Mouse (Mus musculus) kidney, adult 2 months (tissue): ENCODE measurements at regions not wholly inside any gene's neighbourhood (a gene's known extent, or its start where the extent isn't known, plus 50 kb on each side); places are given as distances from the start of the nearest gene placed in this dataset.

Source experiments
- DNase-seq: peaks from one replicate; pipeline ENCODE4 v3.0.0; 2021
- H3K27ac ChIP-seq: fragments of 200-500 bp; 2 replicates; pipeline ENCODE4 v1.5.1; 2012; ENCODE audit warnings: low read depth, low read length, control low read depth, inconsistent platforms; ENCODE audit not compliant: insufficient read depth
- H3K27me3 ChIP-seq: fragments of 200-500 bp; replicated peaks from 2 replicates; pipeline ENCODE4 v1.6.1; 2012; ENCODE audit warnings: mild to moderate bottlenecking, moderate library complexity, low read length, inconsistent platforms; ENCODE audit not compliant: control insufficient read depth, insufficient read depth
- H3K36me3 ChIP-seq: fragments of 200-500 bp; 2 replicates; pipeline ENCODE4 v1.6.1; 2012; ENCODE audit warnings: mild to moderate bottlenecking, moderate library complexity, low read length, inconsistent platforms; ENCODE audit not compliant: control insufficient read depth, insufficient read depth
- H3K4me1 ChIP-seq: fragments of 200-500 bp; 2 replicates; pipeline ENCODE4 v1.6.1; 2011; ENCODE audit warnings: low read length; ENCODE audit not compliant: control insufficient read depth, insufficient read depth
- H3K4me3 ChIP-seq: fragments of 200-500 bp; 2 replicates; pipeline ENCODE4 v1.5.1; 2011; ENCODE audit warnings: mild to moderate bottlenecking, low read depth, low read length, control low read depth; ENCODE audit not compliant: insufficient read depth
- CTCF ChIP-seq: fragments of 200-500 bp; conservative IDR thresholded peaks from 2 replicates; pipeline ENCODE4 v1.5.1; 2011; ENCODE audit warnings: low read depth, mild to moderate bottlenecking, control low read depth, low read length, moderate library complexity, mixed read lengths; ENCODE audit not compliant: insufficient read depth, insufficient read length
- POLR2A ChIP-seq: fragments of 200-500 bp; IDR thresholded peaks from one replicate; pipeline ENCODE4 v1.6.1; 2011; ENCODE audit warnings: low read depth, low read length, control low read depth
- WGBS: fragments of 180-500 bp; shearing (Covaris S2); methylation state at CpG from one replicate; pipeline ENCODE4 v1.1.7; 2018; 5-methylcytosine and 5-hydroxymethylcytosine counted together

DNA sequence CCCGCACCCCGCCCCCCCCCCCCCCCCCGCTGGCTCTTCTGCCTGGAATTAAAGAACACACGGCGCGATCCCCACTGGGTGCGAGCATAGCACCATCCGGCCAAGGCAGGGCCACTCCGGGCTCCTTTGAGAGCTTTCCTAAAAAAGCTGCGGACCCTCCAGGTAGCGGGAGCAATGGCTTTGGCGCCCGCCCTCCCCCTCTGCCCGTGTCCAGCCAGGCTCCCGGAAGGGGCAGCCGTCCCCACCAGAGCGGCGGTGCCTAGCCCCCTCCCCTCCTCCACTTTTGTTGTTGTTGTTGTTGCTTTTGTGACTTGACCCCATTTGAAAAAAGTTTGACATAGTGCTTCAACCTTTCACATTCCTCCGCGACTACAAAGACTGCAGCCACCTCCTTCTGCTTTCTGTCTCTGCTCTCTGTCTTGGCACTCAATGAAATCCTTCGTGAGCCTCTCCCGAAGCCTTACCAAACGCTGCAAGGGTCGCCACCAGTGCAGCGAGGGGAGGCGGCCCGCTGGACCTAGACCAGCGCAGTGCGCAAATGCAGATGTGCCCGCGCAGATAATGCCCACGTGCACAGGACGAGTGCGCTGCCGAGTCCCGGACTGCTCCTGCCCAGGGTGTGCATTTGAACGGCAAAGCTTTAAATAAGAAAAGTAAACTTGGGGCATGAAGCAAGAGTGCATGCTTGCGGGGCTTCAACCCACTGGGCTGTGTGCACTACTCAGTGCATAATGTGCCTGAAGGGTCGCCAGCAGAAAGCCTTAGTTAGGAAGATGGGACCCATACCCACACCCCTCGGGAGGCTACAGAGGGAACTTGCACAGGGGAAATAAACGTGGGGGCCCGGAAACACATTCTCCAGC is 179.0 kb upstream of the Xlr start:
- no peaks in the 10 kb centered on the region for H3K4me1 ChIP-seq
- no peak overlapping the region for H3K27ac ChIP-seq
- no peaks in the 10 kb centered on the region for H3K36me3 ChIP-seq
- no peaks in the 10 kb centered on the region for H3K27me3 ChIP-seq
- no peak for DNase-seq
- TF ChIP-seq POLR2A (no peak), CTCF (no peak)
- no peak overlapping the region for H3K4me3 ChIP-seq
- WGBS, result 1% methylated on average over 36 of the region's 42 CpGs

DNA sequence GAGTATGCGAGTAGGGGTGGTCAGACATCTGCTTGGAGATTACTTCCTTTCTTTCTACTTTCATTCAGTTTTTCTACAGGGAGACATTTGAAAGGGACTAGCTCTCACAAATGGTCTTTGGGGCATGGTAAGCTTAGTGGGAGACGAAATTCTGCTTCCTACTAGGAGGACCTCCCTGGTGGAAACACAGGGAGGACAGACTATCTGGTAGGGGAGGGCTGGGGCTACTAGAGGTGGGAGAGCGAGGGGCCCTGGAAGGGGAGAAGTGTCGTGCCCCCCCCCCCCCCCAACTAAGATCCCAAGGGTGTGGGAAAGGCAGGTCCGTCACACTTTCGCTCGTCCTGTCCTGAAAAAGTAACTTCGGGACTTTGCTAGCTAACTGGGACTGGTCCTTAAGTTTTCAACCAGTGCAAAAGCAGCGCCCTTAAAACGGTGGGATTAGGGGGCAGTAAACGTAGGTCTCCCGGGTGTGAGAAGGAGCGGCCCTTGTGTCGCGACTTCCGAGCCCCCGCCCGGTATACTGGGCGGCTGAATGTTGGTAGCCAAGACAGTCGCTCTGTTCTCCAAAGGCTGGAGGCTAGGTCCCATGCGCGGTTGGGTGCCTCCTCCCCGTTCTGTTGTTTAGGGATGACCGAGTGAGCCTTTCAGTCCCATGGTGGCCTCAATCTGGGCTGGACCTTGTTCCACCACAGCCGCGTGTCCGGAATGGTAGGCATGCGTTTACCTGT is 178.2 kb upstream of the Xlr start:
- WGBS, result 2% methylated on average over 23 of the region's 28 CpGs
- no peak overlapping the region for H3K27ac ChIP-seq
- no peak for DNase-seq
- H3K36me3 ChIP-seq, result no peaks in the 10 kb centered on the region
- H3K4me1 ChIP-seq, result no peaks in the 10 kb centered on the region
- no peak overlapping the region for H3K4me3 ChIP-seq
- TF ChIP-seq CTCF (no peak), POLR2A (no peak)
- H3K27me3 ChIP-seq, result no peaks in the 10 kb centered on the region

DNA sequence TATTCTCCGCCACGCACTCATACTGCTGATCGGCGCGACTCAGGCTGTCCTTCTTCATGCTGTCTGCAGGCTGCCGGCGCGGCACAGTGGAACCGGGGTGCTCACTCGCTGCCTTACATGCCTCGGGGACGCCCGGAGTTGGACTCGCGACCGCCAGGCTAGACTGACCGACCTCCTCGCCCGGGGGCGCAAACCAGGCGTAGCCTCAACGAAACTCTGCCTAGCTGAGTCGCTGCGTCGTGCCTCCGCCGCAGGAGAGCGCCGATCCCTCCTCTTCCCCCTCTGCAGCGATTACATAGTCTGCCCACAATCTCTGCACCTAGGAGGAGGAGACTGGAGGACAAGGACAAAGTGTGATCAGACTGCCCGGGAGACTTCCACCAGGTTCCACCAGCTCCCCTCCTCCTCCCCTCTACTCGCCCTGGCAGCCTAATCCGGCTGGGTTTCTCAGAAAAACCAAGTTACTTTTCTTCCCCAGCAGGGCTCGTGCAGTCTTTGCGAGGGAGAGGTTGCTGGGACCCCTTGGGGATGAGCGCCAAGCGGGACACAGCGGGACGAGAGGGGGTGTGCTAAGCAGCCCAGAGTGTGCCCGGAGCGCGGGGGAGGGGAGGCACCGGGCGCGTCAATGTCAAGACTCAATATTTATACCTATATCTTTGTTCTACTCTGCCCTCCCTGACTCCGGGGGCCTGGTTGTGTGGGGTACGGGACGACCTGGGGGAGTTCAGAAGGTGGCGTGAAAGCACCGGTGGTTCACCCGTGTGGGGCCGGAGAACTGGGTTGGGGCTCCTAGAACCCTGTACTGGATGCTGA is 177.4 kb upstream of the Xlr start:
- Histone ChIP-seq H3K4me1 (no peaks in the 10 kb centered on the region), H3K27me3 (no peaks in the 10 kb centered on the region), H3K36me3 (no peaks in the 10 kb centered on the region), H3K27ac (no peak overlapping the region), H3K4me3 (peak overlapping the region; percentile 19; the same call in 1 of the 2 replicates)
- TF ChIP-seq CTCF (no peak), POLR2A (no peak)
- DNase-seq, result no peak
- under 1% methylated on average over 48 of the region's 52 CpGs for WGBS
